Mouse (Mus musculus) lung, postnatal 25 days (tissue): ENCODE measurements around the gene Sdcbp2.

ENCODE experiments used
- DNase-seq: peaks from one replicate; pipeline ENCODE4 v3.0.0; 2022; ENCODE audit warnings: low spot score

Gene Sdcbp2

GRCm38 (mm10) chr2:151571873-151572700 is at the start of gene Sdcbp2:
Sdcbp2 (plus strand) TSS chr2:151572622.
- peak; percentile 23 for DNase-seq

GRCm38 (mm10) chr2:151524324-151525041 is 47.9 kb upstream of the Sdcbp2 start:
- DNase-seq, result no peak

- no peak for DNase-seq
Measured at GRCm38 (mm10) chr2:151525520-151525919, 46.9 kb upstream of the Sdcbp2 start.

- DNase-seq, result no peak
Measured at GRCm38 (mm10) chr2:151528066-151528465, 44.4 kb upstream of the Sdcbp2 start.

- DNase-seq, result no peak
Measured at GRCm38 (mm10) chr2:151529169-151529568, 43.3 kb upstream of the Sdcbp2 start.

- peak; percentile 53 for DNase-seq
Measured at GRCm38 (mm10) chr2:151530378-151531230, 41.8 kb upstream of the Sdcbp2 start.

GRCm38 (mm10) chr2:151533632-151534031 is 38.8 kb upstream of the Sdcbp2 start:
- peak; percentile 16 for DNase-seq

- no peak for DNase-seq
Measured at GRCm38 (mm10) chr2:151535961-151536617, 36.3 kb upstream of the Sdcbp2 start.

- peak; percentile 81 for DNase-seq
Measured at GRCm38 (mm10) chr2:151536618-151536974, 35.8 kb upstream of the Sdcbp2 start.

- DNase-seq, result no peak
Measured at GRCm38 (mm10) chr2:151538646-151539045, 33.8 kb upstream of the Sdcbp2 start.

- DNase-seq, result peak; percentile 98
Measured at GRCm38 (mm10) chr2:151542323-151543062, 29.9 kb upstream of the Sdcbp2 start, which contains the start of gene Fkbp1a. Fkbp1a (plus strand) TSS chr2:151542483.

GRCm38 (mm10) chr2:151543063-151543895 is 29.1 kb upstream of the Sdcbp2 start:
- DNase-seq, result peak; percentile 73

- no peak for DNase-seq
Measured at GRCm38 (mm10) chr2:151544673-151545072, 27.7 kb upstream of the Sdcbp2 start.

- no peak for DNase-seq
Measured at GRCm38 (mm10) chr2:151546571-151546970, 25.9 kb upstream of the Sdcbp2 start.

GRCm38 (mm10) chr2:151549615-151550121 is 22.8 kb upstream of the Sdcbp2 start:
- DNase-seq, result no peak

- peak; percentile 29 for DNase-seq
Measured at GRCm38 (mm10) chr2:151562930-151563921, 9.2 kb upstream of the Sdcbp2 start.

GRCm38 (mm10) chr2:151564006-151564405 is 8.4 kb upstream of the Sdcbp2 start:
- no peak for DNase-seq

GRCm38 (mm10) chr2:151564986-151565385 is 7.4 kb upstream of the Sdcbp2 start:
- DNase-seq, result no peak

- DNase-seq, result no peak
Measured at GRCm38 (mm10) chr2:151566856-151567255, 5.6 kb upstream of the Sdcbp2 start.
